Mouse (Mus musculus) ES-CJ7 (cell line): ENCODE measurements at regions not wholly inside any gene's neighbourhood (a gene's known extent, or its start where the extent isn't known, plus 50 kb on each side); places are given as distances from the start of the nearest gene placed in this dataset.

ENCODE experiments used
- DNase-seq: peaks from one replicate; pipeline ENCODE4 v3.0.0; 2011; ENCODE audit warnings: low read depth, low spot score

GRCm38 (mm10) chr15:39998063-39998462, 136.1 kb upstream of the 9330182O14Rik start:
- DNase-seq, result no peak

GRCm38 (mm10) chr15:40000022-40000421, 134.1 kb upstream of the 9330182O14Rik start:
- DNase-seq, result no peak

- DNase-seq, result no peak
Observed at GRCm38 (mm10) chr15:40005096-40005495, 129.1 kb upstream of the 9330182O14Rik start.

- peak; percentile 33 for DNase-seq
Observed at GRCm38 (mm10) chr15:40007844-40008243, 126.3 kb upstream of the 9330182O14Rik start.

- DNase-seq, result peak; percentile 44
Observed at GRCm38 (mm10) chr15:40013833-40014232, 120.3 kb upstream of the 9330182O14Rik start.

- no peak for DNase-seq
Observed at GRCm38 (mm10) chr15:40017019-40017418, 117.1 kb upstream of the 9330182O14Rik start.

- DNase-seq, result no peak
Observed at GRCm38 (mm10) chr15:40017597-40017996, 116.6 kb upstream of the 9330182O14Rik start.

- peak; percentile 72 for DNase-seq
Observed at GRCm38 (mm10) chr15:40018047-40018791, 115.9 kb upstream of the 9330182O14Rik start.

- DNase-seq, result peak; percentile 75
Observed at GRCm38 (mm10) chr15:40018792-40019151, 115.4 kb upstream of the 9330182O14Rik start.

GRCm38 (mm10) chr15:40019226-40019625, 114.9 kb upstream of the 9330182O14Rik start:
- DNase-seq, result peak; percentile 87

- DNase-seq, result no peak
Observed at GRCm38 (mm10) chr15:40020097-40020496, 114.1 kb upstream of the 9330182O14Rik start.

- DNase-seq, result no peak
Observed at GRCm38 (mm10) chr15:40020646-40021045, 113.5 kb upstream of the 9330182O14Rik start.

- DNase-seq, result no peak
Observed at GRCm38 (mm10) chr15:40023195-40023594, 111.0 kb upstream of the 9330182O14Rik start.

GRCm38 (mm10) chr15:40032088-40032487, 102.1 kb upstream of the 9330182O14Rik start:
- DNase-seq, result no peak

GRCm38 (mm10) chr15:40036181-40036580, 98.0 kb upstream of the 9330182O14Rik start:
- peak; percentile 46 for DNase-seq

GRCm38 (mm10) chr15:40037266-40037665, 96.9 kb upstream of the 9330182O14Rik start:
- no peak for DNase-seq

GRCm38 (mm10) chr15:40046219-40046618, 87.9 kb upstream of the 9330182O14Rik start:
- DNase-seq, result no peak

GRCm38 (mm10) chr15:40047100-40047499, 87.1 kb upstream of the 9330182O14Rik start:
- no peak for DNase-seq

- DNase-seq, result peak; percentile 31
Observed at GRCm38 (mm10) chr15:40068051-40068450, 66.1 kb upstream of the 9330182O14Rik start.

GRCm38 (mm10) chr15:40075334-40075893, 58.8 kb upstream of the 9330182O14Rik start:
- no peak for DNase-seq

- DNase-seq, result no peak
Observed at GRCm38 (mm10) chr15:40079872-40080271, 54.3 kb upstream of the 9330182O14Rik start.
